Mouse (Mus musculus): ENCODE results near the gene Gpcpd1. TPM values are rescaled to one million over a fixed set of nuclear protein-coding genes. Genes with fewer than 3 reads are reported as not detected.
A peak's percentile ranks its signal among the peaks of the same experiment; 100 is the strongest.

Gene Gpcpd1
- polyA plus RNA-seq, 1 experiment from 2014 or later: 47.4 TPM

DNA sequence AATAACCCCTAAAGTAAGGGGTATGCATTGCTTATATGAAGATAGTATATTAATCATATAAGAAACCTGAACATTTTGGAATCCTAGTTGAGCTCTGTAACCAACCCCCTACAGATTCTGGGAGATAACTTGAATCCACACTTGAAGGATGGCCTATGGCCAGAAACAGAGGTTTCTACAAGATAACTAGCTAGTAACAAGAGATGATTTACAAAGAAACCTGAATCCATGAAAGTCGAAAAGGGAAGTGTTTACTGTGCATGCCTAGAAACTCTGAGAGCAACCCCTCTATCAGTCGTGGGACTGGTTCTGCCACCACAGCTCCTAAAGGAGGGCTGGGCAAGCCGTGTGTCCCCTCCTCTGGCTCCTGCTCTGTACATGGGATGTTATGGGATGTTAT, 7.8 kb downstream of the Gpcpd1 start:
- Histone ChIP-seq H3K9ac (replicated peaks; ENCODE audit: low read depth, low read length) (no peak overlapping the region), H3K36me3 (ENCODE audit: control insufficient read depth, insufficient read depth, low read length) (no peaks in the 10 kb centered on the region), H3K27me3 (ENCODE audit: control insufficient read depth, insufficient read depth, low read length) (no peaks in the 10 kb centered on the region), H3K4me1 (ENCODE audit: control insufficient read depth, insufficient read depth, low read length) (peaks cover 23% of the 10 kb centered on the region; the same call in 1 of the 2 replicates), H3K9me3 (ENCODE audit: control insufficient read depth, low read depth, low read length) (no peaks in the 10 kb centered on the region), H3K27ac (ENCODE audit: low read length) (no peak overlapping the region), H3K4me2 (replicated peaks; ENCODE audit: low read depth, low read length) (no peak overlapping the region), H3K4me3 (ENCODE audit: low read depth, low read length) (no peak overlapping the region)
- WGBS: 79% methylated on average over 3 of the region's 3 CpGs
- no peak for ATAC-seq (ENCODE audit: insufficient number of reproducible peaks, insufficient read depth, low FRiP score, low read depth)

DNA sequence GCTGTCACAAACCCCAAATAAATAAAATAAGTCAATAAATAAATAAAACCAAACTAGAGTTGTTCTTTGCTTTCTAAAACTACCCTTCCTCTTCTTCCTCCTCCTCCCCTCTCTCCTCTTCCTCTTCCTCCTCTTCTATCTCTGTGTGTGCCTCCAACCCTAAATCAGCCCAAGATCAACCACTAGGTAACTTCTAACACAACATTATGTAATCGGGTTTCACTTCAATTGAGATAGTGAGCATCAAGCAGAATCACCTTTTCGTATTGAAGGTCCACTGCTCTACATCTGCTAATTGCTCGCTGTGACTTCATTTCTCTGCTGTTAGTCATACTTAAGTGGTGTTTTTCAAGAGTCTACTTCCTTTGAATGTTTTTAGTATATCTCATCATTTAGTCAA, 8.8 kb downstream of the Gpcpd1 start:
- Histone ChIP-seq H3K27me3 (ENCODE audit: control insufficient read depth, insufficient read depth, low read length) (no peaks in the 10 kb centered on the region), H3K9ac (replicated peaks; ENCODE audit: low read depth, low read length) (no peak overlapping the region), H3K4me2 (replicated peaks; ENCODE audit: low read depth, low read length) (no peak overlapping the region), H3K9me3 (ENCODE audit: control insufficient read depth, low read depth, low read length) (no peaks in the 10 kb centered on the region), H3K27ac (ENCODE audit: low read length) (no peak overlapping the region), H3K4me1 (ENCODE audit: control insufficient read depth, insufficient read depth, low read length) (peaks cover 23% of the 10 kb centered on the region; the same call in 1 of the 2 replicates), H3K4me3 (ENCODE audit: low read depth, low read length) (no peak overlapping the region), H3K36me3 (ENCODE audit: control insufficient read depth, insufficient read depth, low read length) (no peaks in the 10 kb centered on the region)
- no peak for ATAC-seq (ENCODE audit: insufficient number of reproducible peaks, insufficient read depth, low FRiP score, low read depth)
- WGBS: 93% methylated on average over 3 of the region's 3 CpGs

DNA sequence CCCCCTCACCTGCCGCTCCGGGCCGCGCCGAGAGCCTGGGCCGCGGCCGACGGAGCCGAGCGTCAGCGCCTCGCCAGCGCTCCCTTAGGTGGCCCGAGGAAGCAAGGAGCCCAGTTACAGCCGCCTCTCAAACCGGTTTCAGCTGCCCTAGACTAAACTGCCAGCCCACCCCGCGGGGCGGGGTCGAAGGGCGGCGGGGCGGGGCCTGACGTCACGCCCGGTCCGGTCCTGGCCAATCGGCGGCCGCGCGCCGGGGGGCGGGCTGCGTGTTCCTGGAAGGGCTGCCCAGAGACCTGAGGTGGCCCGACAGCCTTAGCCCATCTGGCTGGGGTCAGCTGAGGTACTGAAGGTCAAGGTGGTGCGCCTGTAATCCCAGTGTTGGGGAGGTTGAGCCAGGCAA, 9.5 kb downstream of the Gpcpd1 start:
- peak overlapping the region; percentile 81 for H3K9ac ChIP-seq (replicated peaks; ENCODE audit: low read depth, low read length)
- H3K4me1 ChIP-seq (ENCODE audit: control insufficient read depth, insufficient read depth, low read length): peaks cover 23% of the 10 kb centered on the region; the same call in 1 of the 2 replicates
- H3K36me3 ChIP-seq (ENCODE audit: control insufficient read depth, insufficient read depth, low read length): no peaks in the 10 kb centered on the region
- peak overlapping the region; percentile 97 for H3K27ac ChIP-seq (ENCODE audit: low read length)
- 2% methylated on average over 37 of the region's 38 CpGs for WGBS
- no peaks in the 10 kb centered on the region for H3K9me3 ChIP-seq (ENCODE audit: control insufficient read depth, low read depth, low read length)
- peak overlapping the region; percentile 73 for H3K4me2 ChIP-seq (replicated peaks; ENCODE audit: low read depth, low read length)
- ATAC-seq (ENCODE audit: insufficient number of reproducible peaks, insufficient read depth, low FRiP score, low read depth): peak; percentile 98
- H3K4me3 ChIP-seq (ENCODE audit: low read depth, low read length): peak overlapping the region; percentile 89
- no peaks in the 10 kb centered on the region for H3K27me3 ChIP-seq (ENCODE audit: control insufficient read depth, insufficient read depth, low read length)

DNA sequence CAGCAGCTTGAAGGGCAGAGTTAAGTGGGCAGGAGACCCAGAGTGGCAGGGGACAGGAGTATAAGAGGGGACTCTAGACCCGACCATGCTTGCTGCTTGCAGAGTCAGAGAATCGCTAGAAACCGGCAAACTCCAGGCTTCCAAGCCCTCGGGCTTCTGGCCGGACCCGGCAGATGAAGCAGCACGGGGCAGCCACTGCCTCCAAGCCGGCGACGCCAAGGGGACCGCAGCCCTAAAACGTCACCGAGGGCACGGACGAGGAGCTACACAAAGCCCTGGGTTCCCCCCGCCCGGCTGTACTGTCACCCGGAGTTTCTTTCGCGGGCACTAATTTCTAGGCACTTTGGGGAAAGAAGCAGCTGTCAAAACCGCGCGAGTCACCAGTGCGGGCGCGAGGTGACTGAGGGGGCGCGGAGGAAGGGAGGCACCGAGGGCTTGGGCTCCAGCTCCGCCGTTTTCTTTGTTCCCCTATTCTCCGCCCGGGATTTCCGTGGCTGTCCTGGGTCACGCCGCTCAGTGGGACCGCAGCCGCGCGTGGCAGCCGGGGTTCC, 10.0 kb downstream of the Gpcpd1 start:
- Histone ChIP-seq H3K27me3 (ENCODE audit: control insufficient read depth, insufficient read depth, low read length) (no peaks in the 10 kb centered on the region), H3K27ac (ENCODE audit: low read length) (peak overlapping the region; percentile 97), H3K36me3 (ENCODE audit: control insufficient read depth, insufficient read depth, low read length) (no peaks in the 10 kb centered on the region), H3K9me3 (ENCODE audit: control insufficient read depth, low read depth, low read length) (no peaks in the 10 kb centered on the region), H3K4me2 (replicated peaks; ENCODE audit: low read depth, low read length) (peak overlapping the region; percentile 73), H3K4me1 (ENCODE audit: control insufficient read depth, insufficient read depth, low read length) (peaks cover 23% of the 10 kb centered on the region; the same call in 1 of the 2 replicates), H3K9ac (replicated peaks; ENCODE audit: low read depth, low read length) (peak overlapping the region; percentile 81), H3K4me3 (ENCODE audit: low read depth, low read length) (peak overlapping the region; percentile 89)
- peak; percentile 74 for ATAC-seq (ENCODE audit: insufficient number of reproducible peaks, insufficient read depth, low FRiP score, low read depth)
- WGBS: 0% methylated on average over 41 of the region's 41 CpGs

DNA sequence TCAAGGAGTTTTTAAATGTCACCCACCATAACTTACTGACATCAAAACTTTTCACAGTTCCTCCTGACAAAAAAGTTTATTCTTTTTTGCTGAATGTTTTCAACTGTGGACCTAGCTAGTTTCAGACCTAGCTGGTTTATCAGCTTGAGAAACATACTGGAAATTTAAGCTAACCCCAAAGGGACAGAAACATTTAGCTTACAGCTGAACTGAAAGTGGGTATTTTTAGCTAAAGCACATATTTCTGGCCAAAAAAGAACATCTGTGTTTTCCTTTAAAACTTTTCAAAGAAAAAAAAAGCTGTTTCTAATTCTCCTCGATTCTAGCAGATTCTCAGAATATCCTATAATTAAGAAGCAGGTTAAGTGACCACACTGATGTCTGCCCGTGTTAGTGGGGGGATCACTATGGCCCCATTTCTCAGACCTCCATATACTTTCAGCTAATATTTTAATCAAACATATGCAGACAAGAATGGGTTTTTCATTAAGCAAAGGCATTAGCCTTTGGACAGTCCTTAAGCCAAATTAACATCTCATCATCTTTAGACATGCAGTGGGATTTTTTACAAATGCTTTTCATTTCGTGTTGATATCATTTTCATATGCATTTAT, 10.9 kb downstream of the Gpcpd1 start:
- peak overlapping the region; percentile 81; the same call in 1 of the 2 replicates for H3K9ac ChIP-seq (replicated peaks; ENCODE audit: low read depth, low read length)
- H3K27me3 ChIP-seq (ENCODE audit: control insufficient read depth, insufficient read depth, low read length): no peaks in the 10 kb centered on the region
- H3K9me3 ChIP-seq (ENCODE audit: control insufficient read depth, low read depth, low read length): no peaks in the 10 kb centered on the region
- 40% methylated on average over 3 of the region's 3 CpGs for WGBS
- no peaks in the 10 kb centered on the region for H3K36me3 ChIP-seq (ENCODE audit: control insufficient read depth, insufficient read depth, low read length)
- ATAC-seq (ENCODE audit: insufficient number of reproducible peaks, insufficient read depth, low FRiP score, low read depth): no peak
- H3K4me3 ChIP-seq (ENCODE audit: low read depth, low read length): peak overlapping the region; percentile 89
- no peak overlapping the region for H3K27ac ChIP-seq (ENCODE audit: low read length)
- peaks cover 16% of the 10 kb centered on the region; the same call in 1 of the 2 replicates for H3K4me1 ChIP-seq (ENCODE audit: control insufficient read depth, insufficient read depth, low read length)
- peak overlapping the region; percentile 73 for H3K4me2 ChIP-seq (replicated peaks; ENCODE audit: low read depth, low read length)

DNA sequence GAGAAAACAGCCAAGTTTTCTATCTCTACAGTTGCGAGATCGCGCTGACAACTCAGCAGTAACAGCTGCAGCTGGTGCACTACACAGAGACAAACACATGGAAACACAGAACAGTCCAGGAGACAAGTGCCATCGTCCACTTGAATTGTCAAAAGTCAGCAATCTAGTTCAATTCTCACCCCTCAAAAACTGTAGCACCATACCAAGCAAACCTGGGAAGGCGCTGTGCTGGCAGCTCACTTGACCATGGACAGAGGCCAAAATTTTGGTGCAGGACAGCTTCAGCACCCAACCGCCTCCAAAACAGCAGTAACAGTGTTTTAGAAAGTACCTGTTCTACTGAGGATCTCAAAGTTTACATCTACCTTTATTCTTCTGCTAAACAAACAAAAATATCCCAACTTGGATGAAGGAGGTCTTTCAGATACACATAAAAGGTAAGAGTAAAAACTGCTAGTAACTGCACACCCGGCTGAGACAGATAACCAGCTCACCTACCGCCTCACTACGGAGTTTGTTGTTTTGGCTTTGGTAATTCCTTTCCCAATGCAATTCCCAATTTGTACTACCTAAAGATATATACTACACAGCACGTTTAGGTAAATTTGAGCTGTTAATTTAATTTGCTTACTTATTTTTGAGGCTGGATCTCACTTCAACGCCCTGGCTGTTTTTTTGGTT, 11.6 kb downstream of the Gpcpd1 start:
- Histone ChIP-seq H3K27ac (ENCODE audit: low read length) (no peak overlapping the region), H3K9me3 (ENCODE audit: control insufficient read depth, low read depth, low read length) (no peaks in the 10 kb centered on the region), H3K9ac (replicated peaks; ENCODE audit: low read depth, low read length) (no peak overlapping the region), H3K27me3 (ENCODE audit: control insufficient read depth, insufficient read depth, low read length) (no peaks in the 10 kb centered on the region), H3K36me3 (ENCODE audit: control insufficient read depth, insufficient read depth, low read length) (peaks cover 3% of the 10 kb centered on the region; the same call in 1 of the 2 replicates), H3K4me1 (ENCODE audit: control insufficient read depth, insufficient read depth, low read length) (peaks cover 16% of the 10 kb centered on the region; the same call in 1 of the 2 replicates), H3K4me3 (ENCODE audit: low read depth, low read length) (peak overlapping the region; percentile 89; the same call in 1 of the 2 replicates), H3K4me2 (replicated peaks; ENCODE audit: low read depth, low read length) (peak overlapping the region; percentile 14; the same call in 1 of the 2 replicates)
- ATAC-seq (ENCODE audit: insufficient number of reproducible peaks, insufficient read depth, low FRiP score, low read depth): no peak
- 73% methylated on average over 11 of the region's 11 CpGs for WGBS

DNA sequence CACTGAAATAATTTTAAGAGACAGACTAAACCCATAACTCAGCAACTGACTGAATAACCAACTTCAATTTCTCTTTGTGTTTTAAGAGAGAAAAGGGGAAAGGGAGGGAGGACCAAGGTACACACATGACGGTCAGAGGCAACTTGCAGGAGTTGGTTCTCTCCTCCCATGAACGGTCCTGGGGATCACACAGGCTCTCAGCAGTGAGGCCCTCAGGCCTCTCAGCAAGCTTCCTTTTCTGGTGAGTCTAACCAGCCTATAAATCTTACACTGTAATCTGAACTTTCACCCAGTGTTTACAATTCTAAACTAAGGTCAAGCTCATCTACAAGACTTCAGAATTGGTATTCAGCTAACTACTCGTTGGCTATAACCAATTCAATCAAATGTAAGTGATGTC, 12.3 kb downstream of the Gpcpd1 start:
- no peak overlapping the region for H3K27ac ChIP-seq (ENCODE audit: low read length)
- H3K27me3 ChIP-seq (ENCODE audit: control insufficient read depth, insufficient read depth, low read length): no peaks in the 10 kb centered on the region
- no peak for ATAC-seq (ENCODE audit: insufficient number of reproducible peaks, insufficient read depth, low FRiP score, low read depth)
- no peak overlapping the region for H3K4me3 ChIP-seq (ENCODE audit: low read depth, low read length)
- no peaks in the 10 kb centered on the region for H3K9me3 ChIP-seq (ENCODE audit: control insufficient read depth, low read depth, low read length)
- H3K4me1 ChIP-seq (ENCODE audit: control insufficient read depth, insufficient read depth, low read length): peaks cover 16% of the 10 kb centered on the region; the same call in 1 of the 2 replicates
- H3K9ac ChIP-seq (replicated peaks; ENCODE audit: low read depth, low read length): no peak overlapping the region
- 0 out of 2 replicates have a peak overlapping the region, but pooled peaks have one; percentile 12 for H3K4me2 ChIP-seq (replicated peaks; ENCODE audit: low read depth, low read length)
- peaks cover 8% of the 10 kb centered on the region; the same call in 1 of the 2 replicates for H3K36me3 ChIP-seq (ENCODE audit: control insufficient read depth, insufficient read depth, low read length)
- 40% methylated on average over 3 of the region's 3 CpGs for WGBS

DNA sequence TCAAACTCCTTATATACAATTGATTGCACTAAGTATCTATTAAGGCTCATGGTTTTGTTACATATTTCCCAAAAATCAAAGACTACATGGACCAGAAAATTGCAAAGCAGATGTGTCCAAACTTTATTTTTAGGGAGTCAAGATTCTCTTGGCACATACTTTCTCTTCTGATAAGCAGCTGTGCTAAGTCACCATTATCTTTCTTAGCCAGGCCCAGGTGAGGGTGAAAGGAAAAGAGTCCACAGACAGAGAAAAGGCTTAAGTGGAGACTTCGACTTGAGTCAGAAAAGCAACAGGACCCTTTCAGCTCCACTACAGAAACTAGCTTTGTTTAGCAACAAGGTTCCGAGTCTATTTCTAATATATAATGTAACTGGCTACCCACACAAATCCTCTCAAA, 14.2 kb downstream of the Gpcpd1 start:
- Histone ChIP-seq H3K4me2 (replicated peaks; ENCODE audit: low read depth, low read length) (no peak overlapping the region), H3K9ac (replicated peaks; ENCODE audit: low read depth, low read length) (no peak overlapping the region), H3K27ac (ENCODE audit: low read length) (no peak overlapping the region), H3K9me3 (ENCODE audit: control insufficient read depth, low read depth, low read length) (no peaks in the 10 kb centered on the region), H3K27me3 (ENCODE audit: control insufficient read depth, insufficient read depth, low read length) (no peaks in the 10 kb centered on the region), H3K4me3 (ENCODE audit: low read depth, low read length) (no peak overlapping the region), H3K36me3 (ENCODE audit: control insufficient read depth, insufficient read depth, low read length) (peaks cover 9% of the 10 kb centered on the region; the same call in 1 of the 2 replicates), H3K4me1 (ENCODE audit: control insufficient read depth, insufficient read depth, low read length) (peaks cover 16% of the 10 kb centered on the region; the same call in 1 of the 2 replicates)
- 78% methylated on average over 2 of the region's 2 CpGs for WGBS
- no peak for ATAC-seq (ENCODE audit: insufficient number of reproducible peaks, insufficient read depth, low FRiP score, low read depth)
